8 mouse cellular contexts compared by ENCODE assay signal in genomic region chr9:14644956-14645355, GRCm38 (mm10). TPM values are rescaled to one million over a fixed set of nuclear protein-coding genes. Genes with fewer than 3 reads are reported as not detected.
DNase-seq lines count a peak whose midpoint lies in the region; ATAC-seq and TF ChIP-seq lines count a peak whose summit lies in the region.

Amotl1 (minus strand) TSS chr9:14645056.

- no peak within 1 kb of the TSS for H3K9ac ChIP-seq in lung, embryonic 16.5 days (ENCODE audit: low read length)
- no peak within 1 kb of the TSS for H3K9ac ChIP-seq in limb, embryonic 11.5 days (ENCODE audit: low read length)

- no peak within 1 kb of the TSS for H3K4me2 ChIP-seq in lung, embryonic 16.5 days (ENCODE audit: low read depth, low read length)
- H3K4me2 ChIP-seq in limb, embryonic 11.5 days (ENCODE audit: low read depth, severe bottlenecking), result no peak within 1 kb of the TSS

- no peak for ATAC-seq in cerebellum, adult (ENCODE audit: insufficient number of reproducible peaks, low FRiP score, low TSS enrichment)
- no peak for ATAC-seq in lung, embryonic 16.5 days (ENCODE audit: low read depth)
- ATAC-seq in limb, embryonic 11.5 days (ENCODE audit: insufficient number of reproducible peaks, low FRiP score, low TSS enrichment, low read depth), result no peak

- no peaks in the 10 kb centered on the region for H3K36me3 ChIP-seq in lung, embryonic 16.5 days (ENCODE audit: control insufficient read depth, insufficient read depth, low read length)
- no peaks in the 10 kb centered on the region for H3K36me3 ChIP-seq in limb, embryonic 11.5 days (ENCODE audit: control insufficient read depth, insufficient read depth, low read length)

- TF ChIP-seq CTCF in cerebellum, adult 2 months (IDR thresholded peaks at IDR 0.05; ENCODE audit: borderline replicate concordance, insufficient read depth, low read depth, low read length), result no peak

- WGBS in cerebellum, adult 2 months, result 63% methylated on average over 4 of the region's 4 CpGs
- 48% methylated on average over 4 of the region's 4 CpGs for WGBS in lung, embryonic 16.5 days
- WGBS in limb, embryonic 11.5 days, result 60% methylated on average over 4 of the region's 4 CpGs

- no peak for TF ChIP-seq POLR2A in cerebellum, adult 2 months (IDR thresholded peaks at IDR 0.05; ENCODE audit: borderline replicate concordance, insufficient read depth, low read length)

- DNase-seq in cerebellum, adult 2 months, result no peak
- DNase-seq in lung, postnatal 25 days (ENCODE audit: low spot score), result no peak
- no peak for DNase-seq in heart, adult 8-10 months (ENCODE audit: low spot score)
- DNase-seq in limb, embryonic 11.5 days (ENCODE audit: low spot score), result no peak
- no peak for DNase-seq in thymus, postnatal 36 days
- DNase-seq in spleen, postnatal 36 days (ENCODE audit: low spot score in 2 of 2), result no peak

- H3K4me3 ChIP-seq in cerebellum, adult 2 months (replicated peaks; ENCODE audit: insufficient read depth, low read depth, low read length), result no peak within 1 kb of the TSS
- H3K4me3 ChIP-seq in lung, embryonic 16.5 days (ENCODE audit: low read length), result no peak within 1 kb of the TSS
- H3K4me3 ChIP-seq in limb, embryonic 11.5 days (ENCODE audit: low read depth, low read length), result no peak within 1 kb of the TSS

- no peaks in the 10 kb centered on the region for H3K4me1 ChIP-seq in cerebellum, adult 2 months (ENCODE audit: control insufficient read depth, insufficient read depth, low read length)
- peaks cover 15% of the 10 kb centered on the region for H3K4me1 ChIP-seq in lung, embryonic 16.5 days (replicated peaks; ENCODE audit: control insufficient read depth, insufficient read depth, low read length)
- peaks cover 30% of the 10 kb centered on the region for H3K4me1 ChIP-seq in limb, embryonic 11.5 days (ENCODE audit: control insufficient read depth, insufficient read depth, low read length)

- H3K9me3 ChIP-seq in lung, embryonic 16.5 days (ENCODE audit: control insufficient read depth, low read length), result no peaks in the 10 kb centered on the region
- no peaks in the 10 kb centered on the region for H3K9me3 ChIP-seq in limb, embryonic 11.5 days (ENCODE audit: control insufficient read depth, low read length)

- H3K27me3 ChIP-seq in cerebellum, adult 2 months (ENCODE audit: control insufficient read depth, insufficient read depth, low read length), result no peaks in the 10 kb centered on the region
- no peaks in the 10 kb centered on the region for H3K27me3 ChIP-seq in lung, embryonic 16.5 days (ENCODE audit: control insufficient read depth, insufficient read depth, low read depth, low read length)
- no peaks in the 10 kb centered on the region for H3K27me3 ChIP-seq in limb, embryonic 11.5 days (ENCODE audit: control insufficient read depth, insufficient read depth, low read length)

- H3K27ac ChIP-seq in cerebellum, adult 2 months (ENCODE audit: insufficient read depth, low read length), result no peak within 1 kb of the TSS
- no peak within 1 kb of the TSS for H3K27ac ChIP-seq in lung, embryonic 16.5 days (ENCODE audit: low read length)
- no peak within 1 kb of the TSS for H3K27ac ChIP-seq in limb, embryonic 11.5 days (replicated peaks; ENCODE audit: low read depth, low read length)

RNA-seq across cellular contexts. Expression of gene Amotl1, which starts in this region (rescaled TPM):
- polyA plus RNA-seq in cerebellum, adult 2 months (2012; rRNA removed), result 10.1 and 10.3 TPM in 2 replicates
- polyA plus RNA-seq in lung, embryonic 16.5 days (2015; fragmentation: Nextera tagmentation; extraction: Ambion mirVana), result 17.6 and 17.8 TPM in 2 replicates
- total RNA-seq in heart, adult 8-10 months (2022), result 10 to 100 TPM; 56.2 to 65.0 (median 58.1) TPM
- 36.9 and 40.0 TPM in 2 replicates for polyA plus RNA-seq in limb, embryonic 11.5 days (2014; fragmentation: Nextera tagmentation; extraction: Ambion mirVana)
